Mouse (Mus musculus): ENCODE measurements around the gene Ttc39b. TPM values are rescaled to one million over a fixed set of nuclear protein-coding genes. Genes with fewer than 3 reads are reported as not detected.

The Ttc39b gene
- total RNA-seq, 2 experiments from 2014 or later = 34.9 to 36.5 TPM

- no peak for DNase-seq
Measured at GRCm38 (mm10) chr4:83317826-83318348, 6.2 kb downstream of the Ttc39b start.

DNA sequence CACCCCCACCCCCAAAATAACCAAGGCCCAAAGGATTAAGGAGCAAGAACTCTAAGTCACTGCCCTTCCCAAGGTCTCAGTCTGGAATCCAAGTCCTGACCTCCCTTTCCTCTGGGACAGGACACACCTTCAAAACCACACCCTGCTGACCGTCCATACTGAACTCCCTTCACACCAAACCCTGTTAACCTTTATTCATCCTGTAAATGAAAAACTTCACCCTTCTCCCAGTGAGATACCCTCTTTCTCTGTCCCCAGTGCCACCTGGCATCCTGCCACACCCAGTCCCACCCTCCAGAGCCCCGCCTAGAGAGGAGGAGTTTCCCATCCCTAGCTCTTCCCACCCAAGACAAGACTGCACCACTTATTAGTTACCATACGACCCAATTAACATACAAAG, 7.3 kb downstream of the Ttc39b start:
- DNase-seq = no peak

- no peak for DNase-seq
Measured at GRCm38 (mm10) chr4:83315930-83316329, 8.1 kb downstream of the Ttc39b start.

DNA sequence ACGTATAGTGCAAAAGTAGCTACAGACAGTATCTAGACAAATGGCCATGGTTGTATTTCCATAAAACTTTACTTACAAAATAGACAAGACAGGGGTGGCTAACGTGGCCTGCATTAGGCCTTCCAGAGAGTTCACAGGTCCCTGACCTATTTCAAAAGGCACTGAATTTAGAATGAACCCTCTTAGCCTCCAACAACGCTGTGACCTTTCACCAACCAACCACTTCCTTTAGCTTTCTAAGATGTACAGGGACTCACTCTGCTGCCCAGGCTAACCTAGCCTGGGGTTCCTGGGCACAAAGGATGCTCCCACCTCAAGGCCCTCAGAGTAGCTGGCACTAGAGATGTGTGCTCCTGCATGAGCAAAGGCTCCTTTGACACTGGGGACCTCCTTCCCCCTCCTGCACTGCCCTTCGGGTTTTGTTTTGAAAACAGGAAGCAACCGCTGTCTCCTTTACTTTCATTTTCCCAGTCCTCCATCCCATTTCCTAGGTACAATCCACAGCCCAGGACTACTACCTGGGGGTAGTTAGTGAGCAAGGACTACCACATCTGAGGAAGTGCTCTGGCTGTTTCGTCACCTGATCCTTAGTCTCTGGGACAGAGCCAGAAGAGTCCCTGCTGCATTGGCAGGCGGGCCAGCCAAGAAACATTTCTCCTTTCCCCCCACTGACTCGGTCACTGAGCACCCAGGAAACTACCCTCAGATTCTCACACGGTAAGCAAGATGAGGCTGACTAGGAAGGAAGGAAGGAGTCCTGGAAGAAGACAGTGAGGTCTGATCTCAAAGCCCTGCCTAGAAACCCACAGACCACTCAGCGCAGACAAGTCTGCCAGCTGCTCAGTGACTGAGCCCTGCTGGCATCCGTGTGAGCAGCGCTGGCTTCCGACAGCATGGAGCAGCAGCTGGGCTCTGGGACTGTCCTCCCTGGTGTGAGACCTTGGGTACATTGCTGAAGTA, 8.9 kb downstream of the Ttc39b start:
- no peak for DNase-seq

DNA sequence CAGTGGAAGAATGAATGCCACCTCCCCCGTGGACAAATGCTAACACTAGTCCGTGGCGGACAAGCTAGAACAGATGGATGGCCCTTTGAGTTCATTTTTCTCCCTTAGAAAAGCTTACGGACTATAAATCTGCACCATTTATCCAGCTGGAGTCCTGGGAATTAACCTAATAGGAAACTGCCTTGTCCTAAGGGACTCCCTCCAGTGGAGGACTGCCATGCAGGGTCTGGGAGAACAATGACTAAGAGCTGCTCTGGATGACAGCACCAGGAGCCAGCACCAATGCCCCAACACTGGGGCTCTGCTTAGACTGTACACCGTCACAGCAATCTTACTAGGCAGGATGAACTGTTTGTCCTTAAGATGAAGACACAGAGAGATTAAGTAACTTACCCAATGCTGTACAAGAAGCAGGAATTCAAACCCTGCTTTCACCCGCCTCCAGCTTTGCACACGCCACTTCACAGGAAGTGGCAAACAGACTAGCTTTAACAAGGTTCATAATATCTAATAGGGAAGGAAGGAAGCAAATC, 9.7 kb downstream of the Ttc39b start:
- no peak for DNase-seq

DNA sequence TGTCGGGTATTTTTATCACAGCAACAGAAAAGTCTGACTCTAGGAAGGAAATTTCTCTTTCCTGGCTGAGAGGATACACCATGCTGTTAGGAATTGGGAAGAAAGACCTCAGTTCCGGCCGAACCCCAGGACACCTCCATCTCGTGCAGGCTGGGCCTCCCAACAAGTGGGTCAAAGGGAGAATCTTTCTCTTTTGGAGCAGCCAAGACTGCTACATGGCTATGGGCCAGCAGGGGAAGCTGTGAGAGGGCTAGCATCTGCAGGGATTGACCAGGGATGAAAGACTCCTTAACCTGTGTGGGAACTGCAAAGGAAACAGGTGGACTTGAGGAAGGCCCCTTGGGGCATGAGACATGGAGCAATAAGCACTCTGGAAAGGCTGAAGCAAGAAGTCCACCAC, 11.7 kb downstream of the Ttc39b start:
- no peak for DNase-seq

DNA sequence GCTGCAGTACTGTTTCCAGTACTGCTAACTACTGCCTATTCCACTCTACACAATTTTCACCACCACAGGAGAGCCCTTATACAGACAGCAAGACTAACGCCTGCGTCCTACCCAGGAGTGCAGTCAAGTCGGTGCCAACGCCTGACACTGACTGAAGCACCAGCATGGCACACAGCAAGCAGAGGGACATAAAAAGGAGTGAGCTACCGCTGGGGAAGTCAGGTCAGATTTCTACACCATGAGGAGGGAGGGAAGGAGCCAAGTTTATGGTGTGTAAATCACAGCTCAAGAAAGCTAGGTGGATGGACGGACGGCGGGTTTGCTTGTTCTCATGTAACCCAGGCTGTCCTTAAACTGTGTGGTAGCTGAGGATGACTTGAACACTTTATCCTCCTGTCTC, 12.6 kb downstream of the Ttc39b start:
- DNase-seq = no peak

GRCm38 (mm10) chr4:83310990-83311389, 13.1 kb downstream of the Ttc39b start:
- no peak for DNase-seq

GRCm38 (mm10) chr4:83308914-83309313, 15.1 kb downstream of the Ttc39b start:
- DNase-seq = no peak

DNA sequence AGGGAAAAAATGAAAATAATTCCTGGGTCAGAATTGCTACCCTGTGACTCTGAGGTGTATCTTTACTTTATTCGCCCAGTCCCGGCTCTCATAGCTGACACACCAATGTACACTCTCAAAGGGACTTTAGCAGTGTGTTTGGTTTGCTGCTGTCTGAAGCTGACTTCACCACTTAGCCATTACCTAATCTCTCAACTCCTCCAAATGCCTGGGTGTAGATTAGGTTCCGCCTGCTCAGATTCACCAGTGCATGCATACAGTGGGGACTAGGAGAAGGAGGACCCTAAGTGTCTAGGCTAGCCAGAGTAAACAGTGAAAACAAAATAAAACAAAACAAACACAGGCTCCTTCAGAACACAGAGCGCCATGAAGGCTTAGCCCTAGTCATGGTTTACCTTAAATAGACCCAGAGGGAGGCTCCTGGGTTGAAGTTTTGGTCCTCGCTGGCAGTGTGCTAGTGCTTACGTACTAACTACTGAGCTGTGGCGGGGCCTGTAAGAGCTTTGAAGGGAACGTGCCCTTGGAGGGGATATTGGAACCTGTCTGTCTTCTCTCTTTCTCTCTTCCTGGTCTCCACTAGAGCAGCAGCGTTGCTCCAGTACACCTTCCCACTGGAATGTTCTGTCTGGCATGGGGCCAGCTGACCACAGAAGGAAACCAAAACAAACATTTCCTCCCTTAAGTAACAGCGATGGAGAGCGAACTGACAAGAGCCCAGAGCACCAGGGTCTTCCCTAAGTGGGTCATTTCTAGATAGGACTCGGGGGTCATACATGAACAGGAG, 16.2 kb downstream of the Ttc39b start:
- no peak for DNase-seq

DNA sequence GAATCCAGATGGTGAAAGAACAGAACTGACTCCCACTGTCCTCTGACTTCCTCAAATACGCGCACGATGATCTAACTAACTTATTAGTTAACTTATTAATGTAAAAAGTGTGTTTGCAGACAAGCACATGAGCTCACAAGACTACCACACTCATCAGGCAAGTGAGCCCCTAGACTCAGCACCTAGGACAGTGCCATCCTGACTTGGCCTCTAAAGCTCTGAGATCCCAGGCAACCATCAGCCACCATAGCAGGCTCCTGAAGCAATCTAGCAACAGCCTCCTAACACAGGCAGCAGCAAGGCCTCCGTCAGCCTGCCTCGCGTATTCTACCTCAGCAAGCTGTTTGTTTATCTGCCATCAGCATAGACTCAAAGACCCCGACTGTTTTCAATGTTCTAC, 17.2 kb downstream of the Ttc39b start:
- DNase-seq = no peak

DNA sequence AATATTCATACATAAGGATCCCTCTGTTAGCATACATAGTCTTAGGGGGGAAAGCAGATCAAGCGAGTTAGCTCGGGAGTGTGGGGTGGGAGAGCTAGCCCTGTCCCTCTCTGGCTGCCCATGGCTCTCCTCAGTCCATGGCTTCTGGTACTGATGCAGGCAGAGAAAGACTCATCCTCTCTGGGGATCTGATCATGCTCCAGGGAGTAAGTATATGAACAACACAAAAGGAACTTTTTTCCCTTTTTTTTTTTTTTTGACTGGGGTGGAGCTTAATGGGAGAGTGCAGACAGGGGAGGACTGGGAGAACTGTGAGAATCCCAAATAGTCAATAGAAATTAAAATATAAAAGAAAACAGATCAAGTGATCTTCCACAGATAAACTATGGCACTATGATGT, 19.0 kb downstream of the Ttc39b start:
- no peak for DNase-seq

DNA sequence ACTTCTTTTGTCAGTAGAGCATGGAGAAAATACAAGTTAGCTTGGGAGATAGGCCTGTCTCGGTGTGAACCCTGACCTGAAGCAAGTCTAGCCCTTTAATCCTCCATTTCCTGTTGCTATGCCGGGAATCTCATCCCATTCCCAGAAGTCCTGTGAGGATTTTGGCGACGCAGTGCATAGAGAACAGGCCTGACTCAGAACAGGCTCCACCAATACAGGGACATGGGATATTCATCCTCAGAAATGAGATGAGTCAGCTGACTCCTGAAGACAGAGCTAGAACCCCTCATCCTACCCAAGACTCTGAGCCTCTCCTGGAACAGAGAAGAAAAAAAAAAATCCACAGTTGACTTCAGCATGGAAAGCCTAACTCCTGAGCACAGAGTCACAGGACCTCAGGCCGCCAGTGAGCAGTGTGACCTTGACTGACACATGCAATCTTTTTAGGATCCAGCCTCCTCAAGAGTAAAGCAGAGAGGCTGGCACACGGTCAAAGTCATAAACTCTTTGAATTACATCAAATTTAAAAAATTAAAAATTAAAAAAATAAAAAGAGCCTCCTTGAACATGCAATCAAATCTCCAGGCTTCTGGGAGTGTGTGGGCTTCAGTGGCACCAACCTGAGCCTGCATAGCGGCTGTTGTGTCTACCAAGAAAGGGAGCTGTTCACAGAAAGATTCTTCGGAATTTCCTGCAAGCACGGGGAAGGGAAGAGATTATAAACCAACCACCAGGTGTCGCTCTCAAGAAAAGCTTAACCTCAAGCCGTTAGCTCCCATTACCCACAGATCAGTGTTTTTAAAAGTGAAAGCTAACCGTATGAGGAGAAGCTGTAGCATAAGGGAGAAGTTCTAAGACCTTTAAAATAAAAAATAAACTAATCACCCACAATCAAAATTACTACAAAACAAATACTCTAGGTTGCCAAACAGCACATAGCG, 20.9 kb downstream of the Ttc39b start:
- DNase-seq = peak in 1 of 2 experiments; percentile 59

DNA sequence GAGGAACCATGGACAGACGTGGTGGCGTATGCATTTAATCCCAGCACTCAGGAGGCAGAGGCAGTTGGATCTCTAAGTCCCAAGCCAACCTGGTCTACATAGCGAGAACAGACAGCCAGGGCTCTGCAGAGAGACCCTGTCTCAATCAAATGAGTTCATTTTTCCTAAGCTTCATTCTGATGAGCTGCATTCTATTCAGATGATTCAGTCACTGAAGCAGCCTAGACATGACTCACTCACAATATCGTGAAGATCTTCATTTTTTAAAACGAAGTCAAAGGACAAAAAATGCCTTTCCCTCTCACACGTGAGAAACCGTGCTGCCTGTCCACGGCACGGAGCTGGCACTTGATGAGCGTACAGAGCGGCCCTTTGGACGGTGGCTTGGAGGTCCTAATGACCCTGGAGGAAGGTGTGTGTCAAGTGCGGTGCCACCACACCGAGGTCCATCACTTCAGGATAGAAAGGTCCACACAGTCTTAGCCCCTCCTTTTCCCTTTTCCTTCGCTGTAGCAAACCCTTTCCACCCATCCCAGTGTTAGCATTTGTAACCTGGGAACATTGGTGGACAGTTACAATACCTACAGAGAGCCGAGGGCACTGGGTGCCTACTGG, 21.8 kb downstream of the Ttc39b start:
- no peak for DNase-seq

DNA sequence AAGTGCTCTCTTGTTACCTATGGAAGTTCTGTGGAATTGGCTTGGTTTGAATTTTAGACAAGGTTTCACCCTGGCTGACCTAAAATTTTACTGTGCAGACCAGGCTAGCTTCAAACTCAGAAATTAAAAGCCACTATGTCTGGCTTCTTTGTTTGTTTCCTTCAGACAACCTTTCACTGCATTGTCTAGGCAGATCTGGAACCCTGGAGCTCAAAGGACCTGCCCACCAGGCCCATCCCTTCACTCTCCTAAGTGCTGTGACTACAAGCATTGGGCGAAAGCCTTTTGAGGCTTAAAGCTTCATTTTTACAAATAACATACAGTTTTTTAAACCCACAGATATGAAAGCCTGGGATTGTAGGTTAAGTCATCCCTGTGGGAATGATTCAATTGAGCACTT, 22.3 kb downstream of the Ttc39b start:
- DNase-seq = no peak

DNA sequence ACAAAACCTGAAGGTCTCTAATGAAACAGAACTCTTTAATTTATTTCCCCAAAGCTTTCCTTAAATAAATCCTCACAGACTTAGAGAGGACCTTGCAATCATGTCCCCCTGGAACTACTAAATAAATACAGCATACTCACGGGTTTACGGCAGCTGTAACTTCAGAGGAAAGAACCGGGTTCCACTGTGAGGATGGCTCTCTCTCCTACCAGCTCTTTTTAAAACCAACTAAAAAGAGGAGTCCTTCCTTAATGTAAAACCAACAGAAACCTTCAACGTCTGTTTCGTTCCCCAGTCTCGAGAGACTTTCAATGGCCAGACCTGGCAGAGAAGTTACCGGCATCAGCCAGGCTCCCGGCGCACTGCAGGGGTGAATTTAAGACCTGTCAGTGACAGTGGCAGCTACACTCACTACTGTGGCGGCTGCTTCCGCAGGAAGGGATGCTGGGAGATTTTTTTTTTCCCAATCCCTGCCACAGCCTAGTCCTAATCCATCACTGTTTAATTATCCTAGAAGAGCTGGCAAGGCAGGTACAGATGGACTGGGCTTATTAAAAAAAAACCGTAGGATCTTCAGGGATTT, 39.2 kb downstream of the Ttc39b start:
- peak; percentile 36 for DNase-seq

- DNase-seq = peak; percentile 28 to 33
Measured at GRCm38 (mm10) chr4:83283973-83284767, 39.9 kb downstream of the Ttc39b start.

- DNase-seq = no peak
Measured at GRCm38 (mm10) chr4:83282424-83282823, 41.6 kb downstream of the Ttc39b start.

DNA sequence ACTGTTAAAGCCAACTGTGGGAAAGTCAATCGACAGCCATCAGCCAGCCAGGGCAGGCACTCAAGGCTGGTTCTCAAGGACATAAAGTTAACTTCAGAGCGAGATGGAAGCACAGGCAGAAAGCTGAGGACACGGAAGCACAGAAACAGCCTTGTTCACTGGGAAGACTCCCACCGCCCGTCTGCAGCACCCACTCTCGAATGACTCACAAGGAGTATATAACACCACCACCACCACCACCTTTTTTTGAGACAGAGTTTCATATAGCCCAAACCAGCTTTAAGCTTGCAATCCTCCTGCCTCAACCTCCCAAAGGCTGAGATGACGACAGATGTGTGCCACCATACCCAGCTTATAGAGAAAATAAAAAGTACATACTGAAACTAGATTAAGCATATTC, 44.8 kb downstream of the Ttc39b start:
- peak in 1 of 2 experiments; percentile 13 for DNase-seq

DNA sequence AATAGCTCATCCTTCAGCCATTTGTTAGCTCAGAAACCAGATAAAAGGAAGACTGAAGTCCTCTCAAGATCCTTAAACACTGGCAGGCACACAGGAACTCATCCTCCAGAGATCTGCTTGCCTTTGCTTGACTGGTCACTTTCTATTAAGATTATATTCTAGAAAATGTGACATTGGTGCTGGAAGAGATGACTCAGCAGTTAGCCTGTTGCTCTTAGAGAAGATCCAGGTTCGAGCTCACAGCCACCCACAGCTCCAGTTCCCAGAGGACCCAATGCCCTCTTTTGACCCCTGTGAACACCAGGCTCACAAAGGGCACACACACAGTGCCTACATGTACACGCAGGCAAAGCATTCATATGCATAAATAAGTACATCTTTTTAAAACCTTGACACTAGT, 49.8 kb downstream of the Ttc39b start:
- no peak for DNase-seq
